Mouse (Mus musculus): ENCODE measurements around the gene Elmo1. TPM values are rescaled to one million over a fixed set of nuclear protein-coding genes. Genes with fewer than 3 reads are reported as not detected.

The Elmo1 gene
- polyA plus RNA-seq, 1 experiment from 2014 or later = 14.9 TPM

DNA sequence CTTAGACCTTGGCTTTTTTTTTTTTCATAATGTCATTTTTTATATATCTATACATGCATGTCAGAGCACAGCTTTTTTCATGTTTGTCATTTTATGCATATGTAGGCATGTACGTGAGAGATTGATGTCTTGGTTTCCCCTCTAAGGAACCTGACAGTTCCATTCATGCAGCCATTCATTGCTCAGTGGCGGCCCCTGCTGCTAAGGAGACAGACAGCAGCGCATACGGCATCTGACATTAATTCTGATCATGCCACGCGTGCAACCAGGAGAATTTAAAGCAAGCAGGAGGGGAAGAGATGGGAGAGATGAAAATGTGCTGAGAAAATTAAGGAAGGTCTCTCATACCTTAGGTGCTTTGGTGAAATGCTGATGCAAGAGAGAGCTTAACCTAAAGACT is 381.3 kb downstream of the Elmo1 start:
- H3K4me3 ChIP-seq (replicated peaks) = no peak overlapping the region
- H3K36me3 ChIP-seq = no peaks in the 10 kb centered on the region
- H3K4me2 ChIP-seq (replicated peaks) = 0 out of 2 replicates have a peak overlapping the region, but pooled peaks have one; percentile 6
- H3K4me1 ChIP-seq (replicated peaks) = no peaks in the 10 kb centered on the region
- no peaks in the 10 kb centered on the region for H3K27me3 ChIP-seq (replicated peaks)
- no peak overlapping the region for H3K9ac ChIP-seq
- H3K27ac ChIP-seq = no peak overlapping the region
- WGBS = 13% methylated on average over 6 of the region's 6 CpGs
- ATAC-seq = no peak
- H3K9me3 ChIP-seq = no peaks in the 10 kb centered on the region

DNA sequence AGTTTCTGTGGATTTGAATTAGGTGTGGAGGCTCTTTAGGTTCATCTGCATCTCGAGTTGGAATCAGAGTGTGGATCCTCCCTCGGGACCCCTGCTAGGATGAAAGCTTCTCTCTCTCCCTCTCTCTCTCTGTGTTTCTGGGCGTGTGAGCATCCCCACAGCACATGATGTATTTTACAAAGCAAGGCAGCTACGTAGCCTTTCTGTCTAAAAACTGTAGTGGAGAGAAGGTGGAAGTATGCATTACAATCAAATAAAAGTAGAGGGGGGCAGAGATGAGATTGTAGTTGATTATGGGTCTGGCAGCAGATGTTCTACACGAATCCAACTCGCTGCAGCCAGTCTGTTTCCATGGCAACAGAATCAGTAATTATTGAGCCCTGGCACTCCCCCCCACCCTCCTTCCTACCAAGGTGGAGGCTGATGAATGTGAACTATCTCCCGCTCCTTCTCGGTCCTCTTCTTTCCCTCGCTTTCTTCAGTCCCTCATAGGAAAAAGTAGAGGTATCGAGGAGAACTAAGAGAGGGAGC is 382.0 kb downstream of the Elmo1 start:
- no peak for ATAC-seq
- Histone ChIP-seq H3K27ac (no peak overlapping the region), H3K4me2 (replicated peaks) (0 out of 2 replicates have a peak overlapping the region, but pooled peaks have one; percentile 6), H3K27me3 (replicated peaks) (no peaks in the 10 kb centered on the region), H3K36me3 (no peaks in the 10 kb centered on the region), H3K9ac (no peak overlapping the region), H3K4me1 (replicated peaks) (no peaks in the 10 kb centered on the region), H3K9me3 (no peaks in the 10 kb centered on the region), H3K4me3 (replicated peaks) (no peak overlapping the region)
- 50% methylated on average over 10 of the region's 10 CpGs for WGBS

DNA sequence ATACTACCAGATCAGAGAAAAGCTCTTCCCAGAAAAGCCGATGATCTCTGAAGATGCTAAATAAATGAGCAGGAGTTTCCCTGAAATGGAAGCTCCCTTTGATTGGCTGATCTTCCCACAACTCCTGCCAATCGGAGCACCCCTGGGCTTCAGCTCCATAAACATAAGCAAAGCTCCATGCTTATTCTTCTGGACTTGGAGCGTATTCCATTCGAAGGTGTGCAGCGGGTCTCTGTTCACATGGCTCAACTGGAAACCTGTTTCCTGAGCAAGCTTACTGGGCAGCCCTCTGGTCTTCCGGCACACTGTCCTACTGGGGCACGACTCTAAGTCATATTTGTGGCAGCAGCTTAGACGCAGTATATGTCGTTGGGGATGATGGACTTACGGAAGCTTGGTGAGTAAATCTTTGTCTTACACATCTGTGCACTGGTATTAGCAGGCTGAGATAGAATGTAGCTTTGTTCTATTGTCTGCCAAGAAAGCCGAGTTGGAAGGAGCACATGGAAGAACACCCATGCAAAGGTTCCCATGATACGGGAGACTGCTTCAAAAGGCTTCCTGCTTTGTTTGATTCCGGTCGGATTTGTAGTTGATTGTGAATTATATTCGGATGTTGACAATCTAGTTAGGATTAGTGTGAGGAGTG is 382.6 kb downstream of the Elmo1 start:
- Histone ChIP-seq H3K36me3 (no peaks in the 10 kb centered on the region), H3K9ac (no peak overlapping the region), H3K27ac (no peak overlapping the region), H3K4me3 (replicated peaks) (no peak overlapping the region), H3K4me2 (replicated peaks) (no peak overlapping the region), H3K9me3 (no peaks in the 10 kb centered on the region), H3K4me1 (replicated peaks) (no peaks in the 10 kb centered on the region), H3K27me3 (replicated peaks) (no peaks in the 10 kb centered on the region)
- ATAC-seq = no peak
- 79% methylated on average over 15 of the region's 15 CpGs for WGBS

DNA sequence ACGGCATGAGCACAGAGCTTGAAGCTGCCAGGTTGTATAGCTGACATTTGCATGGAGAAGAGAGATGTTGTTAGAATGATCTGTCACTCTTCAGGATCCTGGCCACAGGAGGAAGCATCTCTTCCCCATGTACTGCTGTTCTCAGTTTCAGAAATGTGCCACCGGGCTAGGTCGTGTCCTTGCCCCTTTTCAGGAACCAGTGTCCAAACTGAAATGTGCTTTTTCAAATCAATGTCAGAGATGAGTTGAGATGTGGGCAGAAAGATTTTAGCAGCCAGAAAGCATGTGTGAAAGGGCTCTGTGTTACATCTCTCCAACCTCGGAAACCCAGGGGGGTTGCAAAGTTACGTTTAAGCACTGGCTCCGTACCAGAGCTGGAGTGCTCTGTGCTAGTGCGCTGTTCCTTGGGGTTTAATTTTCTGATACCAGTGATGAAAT is 383.3 kb downstream of the Elmo1 start:
- Histone ChIP-seq H3K9me3 (no peaks in the 10 kb centered on the region), H3K4me1 (replicated peaks) (no peaks in the 10 kb centered on the region), H3K4me3 (replicated peaks) (no peak overlapping the region), H3K9ac (no peak overlapping the region), H3K27me3 (replicated peaks) (no peaks in the 10 kb centered on the region), H3K27ac (no peak overlapping the region), H3K36me3 (no peaks in the 10 kb centered on the region), H3K4me2 (replicated peaks) (no peak overlapping the region)
- WGBS = 67% methylated on average over 7 of the region's 7 CpGs
- no peak for ATAC-seq

DNA sequence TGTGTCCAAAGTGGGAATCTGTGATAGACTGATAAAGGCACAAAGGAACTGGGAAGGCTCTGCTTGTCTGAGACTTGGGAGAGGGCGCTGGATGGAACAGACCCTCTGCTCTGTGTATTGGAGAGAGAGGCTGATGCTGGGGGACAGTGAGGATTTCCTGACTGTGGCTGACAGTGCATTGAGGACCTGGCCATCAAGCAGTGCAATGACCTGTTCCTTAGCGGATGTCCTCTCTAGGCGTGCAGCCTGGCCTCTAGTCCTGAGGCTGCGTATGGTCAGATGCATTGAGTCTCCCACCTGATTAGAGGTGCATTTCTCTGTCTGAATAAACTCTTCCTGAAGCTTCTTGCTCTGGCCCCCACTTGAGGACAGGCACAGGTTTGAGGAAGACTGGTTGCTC is 384.2 kb downstream of the Elmo1 start:
- Histone ChIP-seq H3K4me2 (replicated peaks) (no peak overlapping the region), H3K9me3 (no peaks in the 10 kb centered on the region), H3K27me3 (replicated peaks) (no peaks in the 10 kb centered on the region), H3K4me1 (replicated peaks) (no peaks in the 10 kb centered on the region), H3K27ac (no peak overlapping the region), H3K9ac (no peak overlapping the region), H3K4me3 (replicated peaks) (no peak overlapping the region), H3K36me3 (no peaks in the 10 kb centered on the region)
- no peak for ATAC-seq
- 97% methylated on average over 4 of the region's 4 CpGs for WGBS

DNA sequence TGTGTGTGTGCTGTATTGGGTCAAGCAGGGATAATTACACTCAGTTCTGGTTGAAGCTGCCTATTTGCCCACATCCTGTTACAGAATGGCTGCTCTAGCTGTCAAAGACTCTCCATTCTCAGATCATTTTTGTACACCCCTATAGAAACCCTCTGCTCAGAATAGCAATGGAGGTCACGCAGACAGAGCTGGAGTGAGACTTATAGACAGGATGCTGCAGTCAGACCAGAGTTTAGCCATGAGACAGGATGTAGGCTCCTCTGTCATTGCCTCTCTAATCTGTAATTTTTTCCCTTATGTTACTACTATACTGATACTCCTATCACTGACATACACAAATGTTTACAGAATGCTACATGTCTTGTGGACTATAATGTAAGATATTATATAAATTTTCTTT is 391.4 kb downstream of the Elmo1 start:
- Histone ChIP-seq H3K9ac (no peak overlapping the region), H3K27me3 (replicated peaks) (no peaks in the 10 kb centered on the region), H3K36me3 (no peaks in the 10 kb centered on the region), H3K4me1 (replicated peaks) (no peaks in the 10 kb centered on the region), H3K4me2 (replicated peaks) (no peak overlapping the region), H3K9me3 (no peaks in the 10 kb centered on the region), H3K27ac (no peak overlapping the region), H3K4me3 (replicated peaks) (no peak overlapping the region)
- no peak for ATAC-seq
- 74% methylated on average over 1 of the region's 1 CpGs for WGBS

DNA sequence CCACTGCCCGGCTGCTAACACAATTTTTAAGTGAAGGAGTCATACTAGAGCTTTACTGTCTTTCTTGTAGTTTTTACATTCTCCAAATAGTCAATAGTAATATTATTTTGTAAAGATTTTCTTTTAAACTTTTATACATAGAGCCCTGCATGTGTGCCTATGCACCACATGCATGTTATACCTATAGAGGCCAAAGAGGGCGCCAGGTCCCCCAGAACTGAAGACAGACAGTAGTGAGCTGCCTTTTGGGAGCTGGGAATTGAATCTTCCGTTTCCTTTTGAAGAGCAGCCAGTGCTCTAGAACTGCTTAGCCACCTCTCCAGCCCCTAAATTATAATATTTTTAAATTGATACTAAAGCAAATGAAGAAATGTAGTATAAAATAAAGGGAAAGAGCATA is 398.7 kb downstream of the Elmo1 start:
- Histone ChIP-seq H3K4me2 (replicated peaks) (no peak overlapping the region), H3K9me3 (no peaks in the 10 kb centered on the region), H3K9ac (no peak overlapping the region), H3K27ac (no peak overlapping the region), H3K4me1 (replicated peaks) (no peaks in the 10 kb centered on the region), H3K36me3 (no peaks in the 10 kb centered on the region), H3K4me3 (replicated peaks) (no peak overlapping the region), H3K27me3 (replicated peaks) (no peaks in the 10 kb centered on the region)
- no peak for ATAC-seq
- 74% methylated on average over 3 of the region's 3 CpGs for WGBS

DNA sequence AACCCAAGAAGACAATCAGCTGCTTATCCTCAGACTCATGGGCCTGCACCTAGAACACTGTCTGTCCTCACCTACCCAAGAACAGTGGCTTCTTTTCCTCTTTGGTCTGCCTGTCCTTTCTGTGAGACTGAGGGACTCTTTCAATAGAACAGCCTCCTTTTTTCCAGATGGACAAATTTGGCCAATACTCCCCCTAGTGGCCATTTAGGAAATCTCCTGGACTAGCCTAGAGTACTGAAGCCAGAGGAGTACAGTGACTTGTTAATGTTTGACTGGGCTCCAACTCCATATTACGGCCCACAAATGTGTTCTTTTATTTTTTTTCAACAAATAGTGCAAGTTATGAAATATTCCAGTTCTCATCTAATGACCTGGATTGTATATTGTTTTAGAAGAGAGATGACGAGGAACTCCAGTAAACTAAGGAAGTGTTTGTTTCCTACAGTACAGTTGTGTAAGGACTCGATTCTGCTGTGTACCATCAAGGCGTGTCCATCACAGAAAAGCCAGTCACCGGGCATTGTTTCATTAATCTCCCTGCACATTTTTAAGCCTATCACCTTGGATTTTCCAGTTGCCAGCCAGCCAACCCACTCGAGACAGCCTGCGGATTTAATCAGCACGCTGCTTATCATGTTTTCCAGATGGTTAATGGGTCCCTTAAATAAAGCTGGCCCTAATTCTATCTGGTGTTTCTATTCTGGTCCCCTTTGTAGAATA is 399.5 kb downstream of the Elmo1 start:
- H3K36me3 ChIP-seq = no peaks in the 10 kb centered on the region
- peak; percentile 59; the same call in 1 of the 2 replicates for ATAC-seq

DNA sequence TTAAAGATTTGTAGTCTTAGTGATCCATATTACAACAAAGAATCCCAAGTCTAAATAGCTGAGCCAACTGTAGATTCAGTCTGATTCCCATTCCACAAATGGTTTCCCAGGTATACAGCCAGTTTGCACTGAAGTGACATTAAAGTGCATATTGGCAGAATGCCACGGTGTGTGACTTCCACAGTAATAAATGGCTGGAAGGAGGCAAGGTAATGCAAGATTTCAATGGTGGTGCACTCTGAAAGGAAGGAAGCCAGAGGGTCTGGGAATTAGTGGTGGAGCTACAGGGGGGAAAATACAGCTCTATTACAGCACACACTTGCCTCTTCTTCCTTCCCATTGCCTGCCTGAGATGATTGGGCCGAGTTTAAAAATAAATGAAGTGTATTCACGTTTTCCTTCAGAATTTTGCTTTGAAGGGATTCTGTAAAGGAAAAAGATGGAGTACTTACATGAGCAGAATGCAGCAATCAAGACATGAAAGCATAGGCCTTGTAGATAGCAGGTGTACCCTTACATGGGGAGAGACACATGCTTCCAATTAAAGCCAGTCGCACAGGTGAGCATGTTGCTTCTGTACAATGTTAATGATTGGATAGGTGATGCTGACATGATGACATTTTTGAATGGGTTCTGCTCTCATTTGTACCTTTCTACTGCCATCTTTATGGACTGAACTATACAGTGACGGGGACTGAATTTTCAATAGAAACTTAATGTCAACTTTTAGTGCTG is 400.6 kb downstream of the Elmo1 start:
- H3K4me1 ChIP-seq (replicated peaks) = no peaks in the 10 kb centered on the region
- no peak overlapping the region for H3K4me2 ChIP-seq (replicated peaks)
- H3K9ac ChIP-seq = no peak overlapping the region
- 63% methylated on average over 5 of the region's 5 CpGs for WGBS
- H3K27me3 ChIP-seq (replicated peaks) = no peaks in the 10 kb centered on the region
- no peaks in the 10 kb centered on the region for H3K36me3 ChIP-seq
- no peak overlapping the region for H3K4me3 ChIP-seq (replicated peaks)
- ATAC-seq = peak; percentile 51; the same call in 1 of the 2 replicates
- no peaks in the 10 kb centered on the region for H3K9me3 ChIP-seq
- H3K27ac ChIP-seq = no peak overlapping the region

More for the DNA sequence above, 399.5 kb downstream of the Elmo1 start:
- Histone ChIP-seq H3K9me3 (no peaks in the 10 kb centered on the region), H3K27ac (no peak overlapping the region), H3K4me2 (replicated peaks) (no peak overlapping the region), H3K4me1 (replicated peaks) (no peaks in the 10 kb centered on the region), H3K4me3 (replicated peaks) (no peak overlapping the region), H3K9ac (no peak overlapping the region), H3K27me3 (replicated peaks) (no peaks in the 10 kb centered on the region)
- 71% methylated on average over 8 of the region's 8 CpGs for WGBS

DNA sequence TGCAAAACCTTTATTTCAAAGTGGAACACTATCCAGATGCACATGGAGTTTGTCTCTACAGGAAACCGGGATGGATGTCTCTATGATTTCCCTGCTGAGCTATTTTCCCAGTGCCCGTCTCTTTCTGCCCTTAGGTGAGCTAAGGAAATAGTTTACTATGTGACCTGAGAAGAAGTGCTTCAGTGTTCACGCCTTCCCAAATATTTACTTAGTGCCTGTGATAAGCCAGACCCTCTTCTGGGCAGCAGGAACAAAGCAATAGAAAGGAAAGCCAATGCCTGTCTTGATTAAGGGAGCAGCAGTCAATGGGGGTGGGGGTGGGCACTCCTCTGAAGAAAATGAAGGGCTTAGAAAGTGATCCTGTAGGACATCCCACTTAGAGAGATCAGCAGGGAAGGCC is 401.3 kb downstream of the Elmo1 start:
- H3K4me1 ChIP-seq (replicated peaks) = no peaks in the 10 kb centered on the region
- H3K4me3 ChIP-seq (replicated peaks) = no peak overlapping the region
- H3K4me2 ChIP-seq (replicated peaks) = no peak overlapping the region
- 18% methylated on average over 3 of the region's 3 CpGs for WGBS
- no peaks in the 10 kb centered on the region for H3K9me3 ChIP-seq
- ATAC-seq = peak; percentile 45; the same call in 1 of the 2 replicates
- no peak overlapping the region for H3K9ac ChIP-seq
- no peaks in the 10 kb centered on the region for H3K36me3 ChIP-seq
- no peak overlapping the region for H3K27ac ChIP-seq
- H3K27me3 ChIP-seq (replicated peaks) = no peaks in the 10 kb centered on the region

DNA sequence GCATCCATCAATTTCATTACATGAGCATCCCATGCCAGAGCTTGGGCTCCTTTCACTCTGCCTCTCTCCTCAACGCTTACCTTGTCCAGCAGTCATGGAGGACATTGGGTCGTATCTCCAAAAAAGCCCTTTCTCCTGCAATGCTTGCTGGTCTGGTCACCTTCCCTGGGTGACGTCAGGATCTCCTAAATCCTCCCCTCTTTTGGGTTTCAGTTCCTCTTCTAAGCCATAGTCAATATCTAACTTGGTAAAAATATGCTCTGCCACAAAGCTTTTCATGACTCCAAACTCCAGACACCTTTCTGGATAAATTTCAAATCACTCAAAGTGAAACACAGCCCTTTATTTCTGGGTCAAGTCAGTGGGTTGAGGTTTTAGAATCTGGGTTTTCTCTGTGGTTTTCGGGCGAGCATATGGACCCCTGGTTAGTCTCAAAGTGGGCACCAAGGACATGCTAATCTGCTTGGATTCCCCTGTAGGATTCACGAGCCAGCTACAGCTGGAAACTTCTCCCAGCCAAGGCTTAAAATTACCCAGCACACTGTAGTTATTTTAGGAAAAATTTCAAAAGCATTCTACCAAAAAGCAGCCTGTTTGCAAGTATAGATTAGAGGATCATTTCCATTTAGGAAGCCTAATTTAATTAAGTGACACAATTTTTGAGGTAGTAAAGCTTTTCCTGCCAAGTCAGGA is 403.8 kb downstream of the Elmo1 start:
- H3K9ac ChIP-seq = no peak overlapping the region
- no peak overlapping the region for H3K4me2 ChIP-seq (replicated peaks)
- H3K9me3 ChIP-seq = no peaks in the 10 kb centered on the region
- WGBS = 68% methylated on average over 6 of the region's 6 CpGs
- no peak overlapping the region for H3K27ac ChIP-seq
- no peaks in the 10 kb centered on the region for H3K4me1 ChIP-seq (replicated peaks)
- no peak overlapping the region for H3K4me3 ChIP-seq (replicated peaks)
- no peaks in the 10 kb centered on the region for H3K27me3 ChIP-seq (replicated peaks)
- H3K36me3 ChIP-seq = no peaks in the 10 kb centered on the region
- no peak for ATAC-seq

DNA sequence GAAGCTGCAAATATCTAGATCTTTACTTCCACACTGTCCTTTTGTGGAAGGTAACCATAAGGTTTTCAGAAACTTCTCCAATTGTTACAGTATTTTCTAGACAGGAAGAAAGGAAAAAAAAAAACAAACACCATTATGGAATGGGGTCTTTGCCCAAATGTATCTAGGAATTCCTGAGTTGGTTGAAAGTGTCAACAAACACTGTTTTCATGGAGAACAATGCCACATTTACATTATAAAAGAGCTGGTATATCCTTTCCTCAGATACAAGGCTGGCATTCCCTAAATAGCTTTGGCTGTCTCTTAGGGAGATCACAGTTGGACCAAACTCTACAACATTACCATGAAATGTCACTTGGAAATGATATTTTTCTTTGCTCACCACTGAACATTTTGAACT is 411.5 kb downstream of the Elmo1 start:
- no peaks in the 10 kb centered on the region for H3K9me3 ChIP-seq
- no peaks in the 10 kb centered on the region for H3K36me3 ChIP-seq
- no peak overlapping the region for H3K4me3 ChIP-seq (replicated peaks)
- H3K27me3 ChIP-seq (replicated peaks) = no peaks in the 10 kb centered on the region
- ATAC-seq = no peak
- H3K4me2 ChIP-seq (replicated peaks) = no peak overlapping the region
- no peak overlapping the region for H3K9ac ChIP-seq
- H3K27ac ChIP-seq = no peak overlapping the region
- no peaks in the 10 kb centered on the region for H3K4me1 ChIP-seq (replicated peaks)

Data from intestine, embryonic 15.5 days (tissue).